Mouse (Mus musculus) liver, postnatal 0 days (tissue): ENCODE measurements at regions not wholly inside any gene's neighbourhood (a gene's known extent, or its start where the extent isn't known, plus 50 kb on each side); places are given as distances from the start of the nearest gene placed in this dataset.

Experiments used
- CTCF ChIP-seq: sonication (generic); IDR thresholded peaks from 2 replicates; pipeline ENCODE4 v1.5.1; 2016; ENCODE audit warnings: antibody characterized with exemption, low read depth
- EP300 ChIP-seq: IDR thresholded peaks from 2 replicates; pipeline ENCODE4 v1.6.1; 2016; ENCODE audit warnings: antibody characterized with exemption, low read depth, mild to moderate bottlenecking

DNA sequence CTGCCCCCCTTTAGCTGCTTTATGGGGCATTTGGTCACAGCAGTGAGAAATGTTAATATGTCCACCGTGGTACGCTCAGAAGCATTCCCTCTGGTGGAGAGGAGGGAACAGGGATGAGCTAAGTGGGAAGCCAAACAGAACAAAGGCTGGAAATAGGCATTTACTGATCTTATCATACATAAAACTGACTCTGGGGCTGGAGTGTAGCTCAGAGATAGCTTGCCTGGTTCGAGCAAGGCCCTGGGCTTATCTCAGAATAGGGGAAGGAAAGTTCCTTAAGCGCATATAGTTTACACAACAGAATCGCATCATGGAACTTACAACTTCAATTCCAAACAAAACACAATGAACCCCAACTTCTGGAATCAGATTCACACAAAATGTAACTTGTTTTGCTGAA is 81.5 kb upstream of the H2afz start:
- TF ChIP-seq EP300 (no peak), CTCF (no peak)
